Mouse (Mus musculus): ENCODE results near the gene Ebp. TPM values are rescaled to one million over a fixed set of nuclear protein-coding genes. Genes with fewer than 3 reads are reported as not detected.
A peak's percentile ranks its signal among the peaks of the same experiment; 100 is the strongest.

Gene Ebp
- total and polyA plus RNA-seq, 3 experiments = 44.0 to 70.9 (median 64.3) TPM

- TF ChIP-seq POLR2A (IDR thresholded peaks at IDR 0.05; ENCODE audit: low read depth, low read length) (peak; percentile 7; the same call in 1 of the 2 replicates), POLR2AphosphoS2 (IDR thresholded peaks at IDR 0.05; ENCODE audit: low read depth, low read length) (peak; percentile 87; the same call in 1 of the 2 replicates), E2F4 (IDR thresholded peaks at IDR 0.05; ENCODE audit: insufficient replicate concordance, low read depth, low read length) (no peak), EP300 (IDR thresholded peaks at IDR 0.05; ENCODE audit: low read length) (no peak), ZMIZ1 (IDR thresholded peaks at IDR 0.05; ENCODE audit: low read depth, low read length) (peak; percentile 42; the same call in 1 of the 2 replicates)
Observed at GRCm38 (mm10) chrX:8141058-8141457, 52.3 kb downstream of the Ebp start.

GRCm38 (mm10) chrX:8140446-8140845 lies 52.9 kb downstream of the Ebp start:
- Histone ChIP-seq H3K4me3 (replicated peaks in 1 of 3; ENCODE audit: low read depth in 2 of 3, low read length in 2 of 3, poor library complexity in 1 of 3) (no peak overlapping the region), H3K79me2 (replicated peaks; ENCODE audit: control insufficient read depth, extremely low read depth, insufficient read depth, poor library complexity, severe bottlenecking) (peaks cover 20% of the 10 kb centered on the region), H3K27ac (ENCODE audit: insufficient read depth, low read depth) (no peak overlapping the region), H3K9me3 (replicated peaks; ENCODE audit: low read length) (no peaks in the 10 kb centered on the region), H3K9ac (ENCODE audit: insufficient read depth, low read depth) (no peak overlapping the region), H3K4me1 (ENCODE audit: control insufficient read depth in 1 of 2, insufficient read depth in 2 of 2) (peaks cover 2 to 15% of the 10 kb centered on the region in 2 experiments; a peak in 3 of 4 replicates), H3K27me3 (replicated peaks) (no peaks in the 10 kb centered on the region), H3K4me2 (ENCODE audit: insufficient read depth, low read depth, poor library complexity, severe bottlenecking) (no peak overlapping the region), H3K36me3 (replicated peaks in 1 of 2; ENCODE audit: control insufficient read depth in 1 of 2, insufficient read depth in 1 of 2, low read length in 1 of 2) (peaks cover 37 to 65% of the 10 kb centered on the region in 2 experiments)
- in situ Hi-C loops (cut with MboI; ENCODE audit: low pct_ligation_motif_present, low pct_unique_long_range_greater_than_20kb, low sequenced_read_pairs) = no loop called here
- no peak for TF ChIP-seq BHLHE40 (IDR thresholded peaks at IDR 0.05; ENCODE audit: low read depth, low read length)
- TF ChIP-seq HCFC1 (IDR thresholded peaks at IDR 0.05; ENCODE audit: low read depth, low read length) = no peak
- no peak for TF ChIP-seq UBTF (IDR thresholded peaks at IDR 0.05; ENCODE audit: low read depth, low read length)
- no peak for TF ChIP-seq MEF2A (IDR thresholded peaks at IDR 0.05; ENCODE audit: borderline replicate concordance, low read depth, low read length)
- no peak for TF ChIP-seq JUND (conservative IDR thresholded peaks at IDR 0.05; ENCODE audit: low read depth, low read length)
- TF ChIP-seq POLR2A (IDR thresholded peaks at IDR 0.05; ENCODE audit: low read depth, low read length) = no peak; the same call in 1 of the 2 replicates
- no peak for TF ChIP-seq NELFE (IDR thresholded peaks at IDR 0.05; ENCODE audit: low read depth, low read length)
- TF ChIP-seq PAX5 (IDR thresholded peaks at IDR 0.05; ENCODE audit: low read length) = no peak
- no peak for TF ChIP-seq CHD2 (IDR thresholded peaks at IDR 0.05; ENCODE audit: low read length)
- TF ChIP-seq SMC3 (IDR thresholded peaks at IDR 0.05; ENCODE audit: low read depth, low read length) = no peak
- no peak for TF ChIP-seq ETS1 (conservative IDR thresholded peaks at IDR 0.05; ENCODE audit: low read depth, low read length)
- no peak for DNase-seq (ENCODE audit: extremely low read depth)
- dilution Hi-C loops (cut with MboI; ENCODE audit: extremely low pct_ligation_motif_present, extremely low pct_unique_long_range_greater_than_20kb, low sequenced_read_pairs) = no loop called here

More at GRCm38 (mm10) chrX:8141058-8141457, 52.3 kb downstream of the Ebp start:
- in situ Hi-C loops (cut with MboI; ENCODE audit: low pct_ligation_motif_present, low pct_unique_long_range_greater_than_20kb, low sequenced_read_pairs) (no loop called here), dilution Hi-C loops (cut with MboI; ENCODE audit: extremely low pct_ligation_motif_present, extremely low pct_unique_long_range_greater_than_20kb, low sequenced_read_pairs) (no loop called here)
- Histone ChIP-seq H3K4me2 (ENCODE audit: insufficient read depth, low read depth, poor library complexity, severe bottlenecking) (no peak overlapping the region), H3K9me3 (replicated peaks; ENCODE audit: low read length) (no peaks in the 10 kb centered on the region), H3K27ac (ENCODE audit: insufficient read depth, low read depth) (no peak overlapping the region), H3K36me3 (replicated peaks in 1 of 2; ENCODE audit: control insufficient read depth in 1 of 2, insufficient read depth in 1 of 2, low read length in 1 of 2) (peaks cover 37 to 65% of the 10 kb centered on the region in 2 experiments), H3K9ac (ENCODE audit: insufficient read depth, low read depth) (no peak overlapping the region), H3K4me3 (replicated peaks in 1 of 3; ENCODE audit: low read depth in 2 of 3, low read length in 2 of 3, poor library complexity in 1 of 3) (no peak overlapping the region), H3K27me3 (replicated peaks) (no peaks in the 10 kb centered on the region), H3K79me2 (replicated peaks; ENCODE audit: control insufficient read depth, extremely low read depth, insufficient read depth, poor library complexity, severe bottlenecking) (peaks cover 23% of the 10 kb centered on the region), H3K4me1 (ENCODE audit: control insufficient read depth in 1 of 2, insufficient read depth in 2 of 2) (peaks cover 2 to 15% of the 10 kb centered on the region in 2 experiments; a peak in 3 of 4 replicates)
- no peak for DNase-seq (ENCODE audit: extremely low read depth)
